Mouse (Mus musculus): Measurements from ENCODE around the gene Scarf1.
A peak's percentile ranks its signal among the peaks of the same experiment; 100 is the strongest.

Scarf1 gene

DNA sequence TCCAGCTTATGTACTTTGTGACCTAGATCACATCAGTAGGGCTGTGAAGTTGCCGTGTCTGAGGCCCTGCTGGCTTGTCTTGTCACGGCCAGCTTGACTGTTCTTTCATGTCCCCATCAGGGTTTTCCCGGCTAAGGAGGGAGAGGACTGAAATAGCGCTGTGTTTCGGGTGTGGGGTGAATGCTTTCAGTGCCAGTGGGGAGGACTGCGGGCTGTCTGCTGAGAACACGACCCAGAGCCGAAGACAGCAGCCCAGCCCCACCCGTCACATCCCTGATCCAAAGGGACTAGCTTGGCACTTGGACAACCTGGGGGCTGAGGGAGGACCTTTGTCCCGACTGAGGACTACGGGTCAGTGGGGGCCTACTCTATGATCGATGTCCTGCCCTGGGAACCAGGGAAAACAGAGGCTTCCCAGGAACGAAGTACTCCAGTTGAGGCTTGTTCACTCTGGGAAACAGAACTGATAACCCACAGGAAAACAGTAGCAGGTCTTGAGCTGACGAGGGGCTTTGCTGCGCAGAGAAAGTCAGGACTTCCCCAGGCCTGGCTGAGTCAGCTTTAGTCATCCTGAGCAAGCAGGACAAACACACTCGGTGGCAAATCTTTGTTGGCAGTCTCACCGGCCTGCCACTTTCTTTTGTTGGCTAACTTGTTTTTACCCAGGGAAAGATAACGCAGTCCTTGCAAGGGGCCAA is 50.7 kb downstream of the Scarf1 start:
- DNase-seq (ENCODE audit: low read depth, low spot score): no peak

DNA sequence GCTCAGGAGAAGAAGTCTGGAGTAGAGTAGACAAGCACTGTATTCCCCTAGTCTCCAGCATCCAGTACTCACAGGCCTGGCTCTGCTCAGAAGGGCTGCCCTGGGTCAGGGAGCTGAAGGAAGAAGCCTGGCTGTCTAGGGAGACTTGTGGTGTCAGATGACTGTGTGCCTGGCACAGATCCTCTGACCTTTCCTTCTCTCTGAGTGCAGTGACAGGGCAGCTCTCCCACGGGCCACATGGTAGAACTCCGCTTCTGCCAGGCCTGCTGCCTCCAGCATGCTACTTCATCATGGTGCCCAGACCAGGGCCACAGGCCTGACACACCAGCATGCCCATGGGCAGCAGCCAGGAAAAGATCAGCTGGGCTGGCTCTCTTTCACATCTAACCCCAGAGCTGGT is 52.5 kb downstream of the Scarf1 start:
- DNase-seq (ENCODE audit: low read depth, low spot score): no peak

DNA sequence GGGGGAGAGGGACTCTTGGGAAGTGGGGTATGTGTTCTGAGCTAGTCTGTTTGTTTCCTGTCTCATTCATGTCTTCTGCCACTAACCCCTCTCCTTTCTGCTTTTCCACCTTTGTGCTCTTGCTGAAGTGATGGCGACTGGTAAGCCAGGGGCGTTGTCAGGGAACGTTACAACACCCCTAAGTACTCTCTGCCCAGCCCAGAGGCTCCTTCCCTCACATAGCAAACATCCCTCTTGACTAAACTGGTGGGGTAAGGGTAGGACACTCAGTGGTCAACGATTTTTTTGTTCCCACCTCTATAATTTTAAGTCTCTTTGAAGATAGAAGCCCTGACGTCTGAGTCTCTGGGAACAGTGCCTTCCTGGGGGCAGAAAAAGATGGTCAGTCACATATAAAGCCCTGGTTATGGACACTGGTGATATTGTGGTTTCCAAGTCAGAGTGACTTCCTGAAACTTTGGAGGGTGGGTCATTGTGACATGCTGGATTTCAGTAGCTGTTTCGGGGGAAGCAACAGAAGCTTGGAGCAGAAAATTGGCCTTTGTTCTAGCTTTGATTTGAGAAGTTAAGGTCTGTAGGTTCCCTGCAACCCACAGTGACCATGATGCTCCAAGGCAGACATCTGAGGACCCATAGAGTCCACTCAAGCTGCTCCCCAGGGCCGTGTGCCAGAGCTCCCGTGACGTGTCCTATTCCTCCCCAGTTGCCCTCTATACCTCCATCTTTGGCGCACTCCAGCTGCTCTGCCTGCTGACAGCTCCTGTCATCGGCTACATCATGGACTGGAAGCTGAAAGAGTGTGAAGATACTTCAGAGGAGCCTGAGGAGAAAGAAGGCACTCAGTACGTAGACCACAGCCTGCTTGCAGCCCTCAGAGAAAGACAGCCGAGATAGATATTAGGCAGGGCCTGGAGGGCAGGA is 53.2 kb downstream of the Scarf1 start:
- DNase-seq (ENCODE audit: low read depth, low spot score): no peak

DNA sequence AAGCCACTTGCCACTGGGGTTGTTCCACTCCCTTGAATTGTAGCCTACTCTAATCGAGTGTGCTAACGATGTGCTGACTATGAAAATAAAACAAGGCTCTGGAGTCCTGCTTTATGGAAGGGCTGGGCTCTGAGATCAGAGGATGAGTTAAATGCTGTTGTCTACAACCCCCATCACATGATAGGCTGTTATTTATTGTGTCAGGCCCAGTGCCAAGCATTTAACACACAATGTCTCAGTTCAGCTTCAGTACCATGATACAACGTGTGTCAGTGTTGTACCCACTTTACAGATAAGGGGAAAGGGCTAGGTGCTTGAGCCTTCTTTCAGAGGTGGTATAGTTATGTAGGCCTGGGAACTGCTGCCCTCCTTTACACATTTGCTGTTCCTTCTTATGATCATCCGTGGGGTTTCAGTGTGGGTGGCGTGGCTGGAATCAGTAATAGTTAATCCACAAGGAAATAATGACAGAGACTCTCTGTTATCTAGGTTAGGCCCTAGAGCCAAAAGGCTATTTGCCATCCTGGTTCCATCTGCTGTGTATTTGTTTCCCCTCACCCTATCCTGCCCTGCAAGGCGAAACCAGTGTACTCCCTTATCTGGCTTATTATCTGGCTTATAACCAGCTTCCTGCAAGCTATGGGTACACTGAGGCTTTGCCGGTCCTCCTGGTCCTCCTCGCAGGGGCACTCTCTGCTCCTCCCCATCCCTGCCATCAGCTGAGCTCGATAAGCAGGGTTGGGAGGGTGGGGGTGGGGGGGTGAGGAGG is 54.2 kb downstream of the Scarf1 start:
- no peak for DNase-seq (ENCODE audit: low read depth, low spot score)

DNA sequence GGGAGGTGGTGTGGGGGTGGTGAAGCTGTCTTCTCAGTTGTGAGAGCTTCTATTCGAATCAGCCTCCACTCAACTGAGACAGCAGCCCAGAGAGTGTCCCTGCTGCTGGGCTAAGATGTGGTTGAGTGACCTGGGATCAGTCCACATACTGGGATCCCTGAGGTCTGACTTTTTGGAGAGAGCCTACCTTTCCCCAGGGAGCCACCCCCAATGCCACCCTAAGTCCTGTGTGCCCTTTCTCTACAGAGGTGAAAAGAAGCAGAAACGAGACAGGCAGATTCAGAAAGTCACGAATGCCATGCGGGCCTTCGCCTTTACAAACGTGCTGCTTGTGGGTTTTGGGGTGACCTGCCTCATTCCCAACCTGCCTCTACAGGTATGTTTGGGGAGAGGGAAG is 54.8 kb downstream of the Scarf1 start:
- DNase-seq (ENCODE audit: low read depth, low spot score): no peak

DNA sequence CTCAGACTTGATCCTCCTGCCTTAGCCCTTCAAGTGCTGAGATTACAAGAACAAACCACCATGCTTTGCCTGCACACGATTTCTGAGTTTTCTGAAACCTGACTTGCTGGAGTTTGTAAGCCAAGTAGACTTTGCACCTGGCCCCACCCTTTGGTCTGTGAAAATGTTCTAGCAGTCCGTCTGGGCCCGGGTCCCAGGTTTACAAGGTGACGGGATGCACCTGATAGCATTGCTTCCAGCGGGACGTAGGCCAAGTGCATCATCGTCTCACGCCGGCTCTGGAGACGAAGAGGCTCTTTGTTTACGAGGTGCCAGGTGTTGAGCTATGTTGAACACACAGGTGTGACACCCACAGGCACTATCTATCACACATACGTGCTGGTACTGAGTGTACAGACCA is 55.6 kb downstream of the Scarf1 start:
- DNase-seq (ENCODE audit: low read depth, low spot score): no peak

DNA sequence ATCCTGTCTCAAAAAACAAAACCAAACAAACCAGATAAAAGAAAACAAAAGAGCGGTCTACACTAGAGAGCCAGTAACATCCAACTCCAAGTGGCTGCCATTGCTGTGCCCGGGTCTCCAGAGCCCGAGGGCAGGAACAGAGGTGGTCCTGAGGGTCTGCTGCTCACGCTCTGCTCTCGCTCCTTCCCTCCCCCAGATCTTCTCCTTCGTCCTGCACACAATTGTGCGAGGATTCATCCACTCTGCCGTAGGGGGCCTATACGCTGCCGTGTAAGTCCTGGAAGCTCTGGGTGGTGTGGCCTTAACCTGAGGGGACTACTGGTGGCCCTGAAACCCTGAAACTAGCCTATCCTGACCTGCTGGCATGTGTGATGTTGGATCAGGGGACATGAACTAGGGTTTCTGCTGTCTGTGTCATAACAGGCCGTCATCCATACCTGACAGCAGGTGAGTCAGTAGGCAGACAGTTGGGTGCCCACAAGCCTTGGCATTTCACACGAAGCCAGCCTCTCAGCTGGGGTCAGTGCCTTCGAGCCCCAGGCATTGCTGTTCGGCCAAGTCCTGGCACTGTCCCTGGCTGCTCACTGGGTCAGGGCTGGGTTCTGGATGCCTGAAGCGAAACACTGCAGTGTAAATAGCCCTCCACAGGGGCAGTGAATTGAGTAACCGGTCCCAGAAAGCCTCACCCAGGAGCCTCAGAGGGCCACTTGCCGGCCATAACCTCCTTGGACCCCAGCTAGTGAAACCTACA is 57.2 kb downstream of the Scarf1 start:
- DNase-seq (ENCODE audit: low read depth, low spot score): no peak

DNA sequence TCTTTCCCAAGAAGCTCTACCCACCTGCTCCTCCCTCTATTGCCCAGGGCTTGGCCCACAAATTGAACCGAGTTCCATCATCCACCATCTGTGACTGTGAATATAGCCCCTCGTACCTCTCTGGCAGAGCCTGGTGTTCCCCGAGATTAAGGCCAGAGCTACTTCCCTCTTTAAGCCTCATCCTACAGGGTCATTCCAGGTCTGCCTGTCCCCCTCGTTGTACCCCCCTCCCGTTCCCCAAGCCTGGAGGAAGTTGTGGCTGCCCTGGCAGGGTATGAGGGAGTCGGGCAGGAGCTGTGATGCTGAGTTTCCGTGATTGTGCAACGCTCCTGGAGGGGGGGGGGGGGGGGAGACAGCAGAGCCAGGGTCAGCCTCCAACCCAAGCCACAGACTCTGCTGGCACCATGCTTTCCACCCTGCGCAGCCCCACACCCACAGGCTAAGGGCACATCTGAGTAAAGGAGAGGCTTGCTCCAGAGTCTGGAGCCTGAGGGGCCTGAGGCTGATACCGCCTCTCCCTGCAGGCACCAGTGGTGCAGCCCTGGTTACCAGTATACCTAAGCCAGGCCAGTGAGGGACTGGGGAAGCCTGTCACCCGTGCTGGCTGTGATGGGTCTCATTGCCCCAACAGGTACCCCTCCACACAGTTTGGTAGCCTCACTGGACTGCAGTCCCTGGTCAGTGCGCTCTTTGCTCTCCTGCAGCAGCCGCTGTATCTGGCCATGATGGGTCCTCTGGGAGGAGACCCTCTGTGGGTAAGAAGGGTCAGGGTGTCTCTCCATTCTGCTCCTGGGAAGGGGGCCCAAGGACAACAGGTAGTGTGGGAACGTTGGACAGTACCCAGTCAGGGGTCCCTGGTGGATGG is 58.0 kb downstream of the Scarf1 start:
- no peak for DNase-seq (ENCODE audit: low read depth, low spot score)

DNA sequence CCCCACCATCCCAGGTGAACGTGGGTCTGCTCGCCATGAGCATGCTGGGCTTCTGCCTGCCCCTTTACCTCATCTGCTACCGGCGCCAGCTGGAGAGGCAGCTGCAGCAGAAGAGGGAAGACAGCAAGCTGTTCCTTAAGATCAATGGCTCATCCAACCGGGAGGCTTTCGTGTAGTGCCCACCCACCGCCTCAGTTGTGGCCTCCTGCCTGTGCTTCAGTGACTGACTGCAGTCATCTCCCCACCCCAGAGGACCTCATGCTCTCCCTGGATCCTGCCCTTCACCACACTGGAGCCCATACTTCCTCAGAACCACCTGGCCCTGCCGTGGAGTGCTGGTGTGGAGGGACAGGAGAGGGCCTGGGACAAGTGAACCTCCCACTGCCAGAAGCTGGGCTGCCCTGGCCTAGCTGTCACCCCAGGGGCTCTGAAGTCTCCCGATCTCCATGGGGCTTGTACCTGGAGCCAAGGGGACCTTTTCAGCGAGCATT is 59.0 kb downstream of the Scarf1 start:
- no peak for DNase-seq (ENCODE audit: low read depth, low spot score)

DNA sequence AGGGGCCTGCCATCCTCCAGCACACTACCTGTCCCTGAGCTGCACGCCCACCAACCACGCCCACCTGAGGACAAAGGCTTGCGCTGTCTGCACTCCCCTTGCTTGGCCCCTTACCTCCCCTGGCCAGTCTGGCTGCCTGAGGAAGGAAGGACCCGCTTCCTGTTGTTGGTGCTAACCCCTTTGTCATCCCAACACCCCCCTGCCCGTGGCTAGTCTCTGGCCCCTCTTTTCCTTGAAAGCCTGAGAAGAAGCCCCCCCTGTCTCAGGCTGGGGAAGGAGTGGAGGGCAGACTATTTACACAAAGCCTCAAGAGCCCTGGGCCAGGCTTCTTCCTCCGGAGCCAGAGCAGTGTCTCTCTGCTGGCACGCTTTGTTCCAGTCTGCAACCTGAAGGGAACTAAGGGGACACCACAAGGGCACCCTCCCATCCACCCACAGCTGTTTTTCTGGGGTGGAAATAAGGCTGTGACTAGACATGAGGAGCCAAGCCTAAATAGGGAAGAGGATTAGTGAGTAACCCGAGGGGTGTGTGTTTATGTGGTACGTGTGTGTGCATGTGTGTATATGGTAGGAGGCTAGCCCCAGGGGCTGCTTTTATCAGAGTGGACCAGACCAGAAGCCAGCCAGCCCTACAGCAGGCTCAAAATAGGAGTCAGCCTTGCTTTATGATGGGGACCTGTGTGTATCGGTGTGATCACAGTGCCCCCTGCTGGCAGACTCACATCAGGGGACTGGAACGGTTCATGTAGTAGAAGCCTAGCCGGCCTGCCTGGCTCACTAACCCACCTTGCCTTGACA is 59.7 kb downstream of the Scarf1 start:
- DNase-seq (ENCODE audit: low read depth, low spot score): peak; percentile 76

DNA sequence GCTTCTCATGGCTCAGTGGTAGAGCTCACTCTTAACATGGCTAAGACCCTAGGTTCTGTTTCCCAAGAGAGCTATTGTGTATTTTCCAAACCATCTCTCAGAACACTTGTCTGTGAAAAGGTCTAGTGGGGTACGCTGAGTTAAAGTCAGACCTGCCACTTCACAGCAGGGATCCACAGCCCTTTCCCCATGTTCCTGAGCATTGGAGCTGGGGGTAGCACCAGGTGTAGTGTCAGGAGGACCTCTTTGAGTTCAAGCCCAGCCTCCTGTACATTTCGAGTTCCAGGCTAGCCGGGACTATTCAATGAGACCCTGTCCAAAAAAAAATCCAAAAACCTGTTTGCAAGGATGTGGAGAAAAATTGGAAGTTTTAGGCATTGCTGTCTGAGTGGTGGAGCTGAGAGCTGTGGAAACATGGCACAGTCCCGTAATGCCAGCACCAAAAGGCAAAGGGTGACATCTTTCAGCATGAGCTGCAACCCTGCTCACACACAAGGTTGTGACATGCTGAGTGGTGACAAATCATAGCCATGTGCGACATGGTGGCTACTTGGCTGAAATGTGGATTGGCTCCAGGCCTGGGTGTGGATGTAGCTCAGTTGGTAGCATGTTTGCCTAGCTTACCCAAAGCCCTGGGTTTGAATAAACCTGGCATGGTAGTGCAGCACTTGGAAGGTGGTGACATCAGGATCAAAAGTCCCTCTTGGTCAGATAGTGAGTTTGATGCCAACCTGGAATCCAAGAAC is 61.2 kb downstream of the Scarf1 start:
- no peak for DNase-seq (ENCODE audit: low read depth, low spot score)

DNA sequence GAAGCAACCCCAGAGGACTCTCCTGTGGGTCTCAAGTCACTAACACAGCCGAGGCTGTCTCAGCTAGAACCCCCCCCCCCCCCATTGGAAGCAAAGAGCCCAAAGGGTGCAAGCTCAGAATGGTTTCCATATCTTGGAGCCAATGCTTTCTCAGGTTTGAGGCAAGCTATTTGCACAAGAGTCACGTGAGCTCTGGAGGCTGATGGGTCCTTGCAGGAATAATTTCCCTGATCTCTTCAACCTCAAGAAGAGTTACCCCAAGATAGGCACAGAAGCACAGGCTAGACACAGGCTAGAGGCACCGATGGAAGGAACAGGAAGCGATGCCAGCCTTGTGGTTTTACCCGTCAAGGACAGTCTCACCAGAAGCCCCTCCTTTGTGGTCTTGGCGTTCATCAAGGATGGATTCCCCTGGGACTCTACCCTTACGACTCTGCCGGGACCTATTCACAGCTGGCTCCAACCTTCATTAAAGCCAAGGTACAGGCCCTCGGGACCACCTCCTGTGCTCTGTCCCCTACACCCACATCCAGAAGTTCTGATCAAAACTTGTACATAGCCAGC is 62.3 kb downstream of the Scarf1 start:
- DNase-seq (ENCODE audit: low read depth, low spot score): no peak

All from WW6 (cell line).